Comparison of ENCODE assay signal across 26 mouse cellular contexts in the genomic region with DNA sequence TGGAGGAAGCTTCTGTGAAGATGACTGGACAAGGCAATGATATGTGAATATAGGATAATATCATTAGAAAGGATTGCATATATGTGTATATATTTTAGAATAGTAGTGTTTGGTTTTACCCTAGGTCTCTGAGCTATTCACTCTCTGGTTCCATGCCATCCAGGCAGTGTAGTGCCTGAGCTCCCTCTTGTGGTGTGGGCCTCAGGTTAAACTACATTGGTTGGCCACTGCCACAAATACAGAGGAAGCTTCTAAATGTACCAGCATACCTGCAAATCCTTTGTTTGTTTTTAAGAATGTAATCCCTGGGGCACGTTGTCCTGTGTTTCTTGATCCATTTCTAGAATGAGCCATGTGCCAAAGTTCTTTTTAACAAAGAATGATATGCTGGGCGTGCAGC.
DNase-seq lines count a peak whose midpoint lies in the region; ATAC-seq and TF ChIP-seq lines count a peak whose summit lies in the region.
"Had no signal": no experiment of that assay in that cellular context is flagged by ENCODE, and none has a peak within 500 bp of the region (broad histone marks: within the 10 kb centered on the region; RNA-seq: fewer than 3 reads in every experiment).

No protein-coding gene starts in this region.

- peak; percentile 50 for TF ChIP-seq CTCF in layer of hippocampus, adult 2 months (conservative IDR thresholded peaks at IDR 0.05)

- DNase-seq in frontal cortex, postnatal 10 days (ENCODE audit: low spot score in 2 of 2) = no peak
- no peak for DNase-seq in layer of hippocampus, adult 2 months (ENCODE audit: low spot score in 2 of 2)
- no peak for DNase-seq in layer of hippocampus, adult 9-11 months
- peak; percentile 21 to 22 for DNase-seq in right cerebral cortex, postnatal 10 days (ENCODE audit: low spot score in 2 of 2)
- DNase-seq in right cerebral cortex, adult 18-20 months = no peak
- DNase-seq in urinary bladder, postnatal 25 days (ENCODE audit: low spot score) = no peak
- DNase-seq: adrenal gland, postnatal 14 days; cerebellum, adult 18-20 months; gastrocnemius, adult 2 months; gastrocnemius, postnatal 36 days; heart, adult 18-20 months; heart, postnatal 36 days; kidney, postnatal 36 days; liver had no signal

- peak; percentile 67 for ATAC-seq in frontal cortex, adult (ENCODE audit: low TSS enrichment)
- ATAC-seq: hindbrain, postnatal 0 days; intestine, embryonic 15.5 days; midbrain, embryonic 16.5 days had no signal

- H3K27ac ChIP-seq in layer of hippocampus, adult 2 months = no peak overlapping the region
- H3K27ac ChIP-seq: gastrocnemius, adult 2 months; hindbrain, embryonic 12.5 days; hindbrain, postnatal 0 days; intestine, embryonic 15.5 days; kidney, embryonic 15.5 days; liver, embryonic 15.5 days; lung, embryonic 15.5 days; neural tube, embryonic 12.5 days; stomach, embryonic 15.5 days had no signal

- no peak overlapping the region for H3K4me3 ChIP-seq in layer of hippocampus, adult 2 months
- H3K4me3 ChIP-seq: erythroblast, embryonic 14.5 days; gastrocnemius, adult 2 months; hindbrain, embryonic 12.5 days; intestine, embryonic 15.5 days; kidney, embryonic 15.5 days; liver, embryonic 15.5 days; lung, embryonic 15.5 days; myocyte; neural tube, embryonic 12.5 days; stomach, embryonic 15.5 days had no signal

Comparison
In these comparisons a context has a peak if more than half of its experiments do, and no peak if none do; other contexts are left out.
1. DNase-seq: peak in right cerebral cortex, postnatal 10 days (2 of 2); none in frontal cortex, postnatal 10 days (0 of 2), layer of hippocampus, adult 2 months (0 of 2), layer of hippocampus, adult 9-11 months (single experiment), right cerebral cortex, adult 18-20 months (single experiment) and urinary bladder, postnatal 25 days (single experiment).